Mouse (Mus musculus): Measurements from ENCODE around the gene Rpl23.

DNA sequence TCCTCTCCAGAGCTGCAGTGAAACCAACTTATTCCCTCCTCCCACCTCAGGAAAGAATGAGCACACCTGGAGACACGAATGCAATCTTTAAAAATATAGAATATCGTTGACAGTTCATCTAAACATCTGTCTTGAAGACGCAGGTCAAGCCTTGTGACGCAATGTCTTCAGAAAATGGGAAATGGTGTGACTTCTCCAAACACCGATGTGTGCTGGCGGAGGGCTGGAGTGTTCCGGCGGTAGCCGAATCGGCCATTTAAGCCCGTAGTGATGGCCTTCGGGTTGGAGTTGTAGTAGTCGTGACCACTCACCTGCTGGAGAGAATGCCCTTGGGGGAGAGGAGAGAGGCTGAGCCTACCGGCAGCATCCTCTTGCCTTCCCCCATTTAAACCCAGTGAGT lies 10.8 kb downstream of the Rpl23 start:
- no peak for TF ChIP-seq EP300 (IDR thresholded peaks at IDR 0.05; ENCODE audit: low read depth)
- no peak for TF ChIP-seq CTCF (IDR thresholded peaks at IDR 0.05; ENCODE audit: low read depth)

Data from liver, postnatal 0 days (tissue).